Mouse (Mus musculus) adrenal gland, adult 8-10 months (tissue): ENCODE data around the gene Efhc1. TPM values are rescaled to one million over a fixed set of nuclear protein-coding genes. Genes with fewer than 3 reads are reported as not detected.

Experiments
- DNase-seq: peaks from one replicate; pipeline ENCODE4 v3.0.0; 2022
- total RNA-seq, 4 experiments: library from RNA; stranded (reverse); gene quantifications; 2 replicates each; pipeline ENCODE4 v1.2.4; 2022

Gene Efhc1
- total RNA-seq, 4 experiments from 2014 or later = 2.7 to 4.0 (median 3.6) TPM

- no peak for DNase-seq
These were observed 373 bp downstream of the Efhc1 start for GRCm38 (mm10) chr1:20951799-20952198.

- no peak for DNase-seq
These were observed 3.5 kb downstream of the Efhc1 start for GRCm38 (mm10) chr1:20954876-20955275.

GRCm38 (mm10) chr1:20969642-20970041 is 18.2 kb downstream of the Efhc1 start:
- no peak for DNase-seq

- no peak for DNase-seq
These were observed 22.0 kb downstream of the Efhc1 start for GRCm38 (mm10) chr1:20973389-20973788.

- no peak for DNase-seq
These were observed 23.1 kb downstream of the Efhc1 start for GRCm38 (mm10) chr1:20974341-20975135.

- no peak for DNase-seq
These were observed 29.1 kb downstream of the Efhc1 start for GRCm38 (mm10) chr1:20980553-20980952.

- DNase-seq = no peak
These were observed 30.3 kb downstream of the Efhc1 start for GRCm38 (mm10) chr1:20981764-20982163.

- no peak for DNase-seq
These were observed 32.7 kb downstream of the Efhc1 start for GRCm38 (mm10) chr1:20984103-20984502.

GRCm38 (mm10) chr1:20984582-20984981 is 33.2 kb downstream of the Efhc1 start:
- DNase-seq = no peak

GRCm38 (mm10) chr1:20986378-20987056 is 35.1 kb downstream of the Efhc1 start:
- DNase-seq = no peak

- no peak for DNase-seq
These were observed 38.1 kb downstream of the Efhc1 start for GRCm38 (mm10) chr1:20989461-20990083.

- no peak for DNase-seq
These were observed 42.3 kb downstream of the Efhc1 start for GRCm38 (mm10) chr1:20993690-20994089.

- no peak for DNase-seq
These were observed 42.9 kb downstream of the Efhc1 start for GRCm38 (mm10) chr1:20994338-20994737.

GRCm38 (mm10) chr1:20995331-20995986 is 44.0 kb downstream of the Efhc1 start:
- no peak for DNase-seq

- DNase-seq = no peak
These were observed 45.3 kb downstream of the Efhc1 start for GRCm38 (mm10) chr1:20996603-20997327.

- no peak for DNase-seq
These were observed 45.9 kb downstream of the Efhc1 start for GRCm38 (mm10) chr1:20997328-20997689.

GRCm38 (mm10) chr1:20997881-20998389 is 46.5 kb downstream of the Efhc1 start:
- DNase-seq = no peak

GRCm38 (mm10) chr1:21002246-21003142 is 51.1 kb downstream of the Efhc1 start:
- no peak for DNase-seq

- no peak for DNase-seq
These were observed 53.2 kb downstream of the Efhc1 start for GRCm38 (mm10) chr1:21004596-21004995.

GRCm38 (mm10) chr1:21006775-21007174 is 55.3 kb downstream of the Efhc1 start:
- DNase-seq = no peak
